ENCODE assay signal across 9 mouse cellular contexts in the genomic region with DNA sequence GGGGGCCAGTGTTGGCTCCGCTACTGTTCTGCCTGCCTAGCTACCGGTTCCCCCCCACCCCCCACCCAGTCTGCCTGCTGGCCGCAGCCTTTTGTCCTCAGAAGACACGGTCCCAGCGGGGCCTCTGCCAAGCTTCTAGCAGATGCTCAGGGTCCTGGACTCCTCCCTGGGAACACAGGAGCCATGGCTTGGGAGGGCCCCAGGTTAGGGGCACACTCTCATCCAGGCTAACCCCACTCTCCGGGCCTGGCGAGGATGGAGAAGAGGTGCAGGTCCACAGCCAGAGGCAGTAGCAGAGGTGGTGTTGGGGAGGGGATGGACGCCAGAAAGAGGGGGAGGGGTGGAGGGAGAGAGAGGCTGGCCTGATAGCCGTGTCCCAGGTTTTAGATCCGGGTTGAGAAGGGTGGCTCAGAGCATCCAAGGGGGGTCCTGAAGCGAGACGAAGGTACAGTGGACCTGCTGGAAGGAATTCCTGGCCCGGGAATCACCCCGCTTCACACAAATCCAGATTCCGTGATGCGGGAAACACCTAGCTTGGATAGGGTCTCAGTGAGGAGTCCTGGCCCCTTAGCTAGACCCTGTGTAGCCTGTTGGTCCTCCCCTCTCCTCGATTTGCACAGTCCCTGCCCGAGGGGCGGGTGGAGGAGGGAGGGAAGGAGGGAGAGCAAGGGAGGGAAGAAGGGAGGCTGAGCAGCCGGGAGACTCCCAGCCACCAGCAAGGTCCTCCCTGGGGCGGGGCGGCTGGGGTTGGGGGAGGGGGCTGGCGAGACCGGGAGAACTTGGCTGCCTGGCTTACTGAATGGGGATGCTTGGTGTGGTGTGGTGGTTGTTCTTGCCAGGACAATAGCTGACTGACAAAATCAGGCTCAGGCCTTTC. TPM values are rescaled to one million over a fixed set of nuclear protein-coding genes. Genes with fewer than 3 reads are reported as not detected.
A peak's percentile ranks its signal among the peaks of the same experiment; 100 is the strongest.
DNase-seq lines count a peak whose midpoint lies in the region; ATAC-seq lines count a peak whose summit lies in the region.
"Had no signal": no experiment of that assay in that cellular context is flagged by ENCODE, and none has a peak within 500 bp of the region (broad histone marks: within the 10 kb centered on the region; RNA-seq: fewer than 3 reads in every experiment).

A gene (minus strand): TSS at position 308 of the 877 bp plus-strand sequence.

- ATAC-seq in intestine, embryonic 15.5 days, result peak; percentile 97
- peak; percentile 98 for ATAC-seq in midbrain, embryonic 12.5 days (ENCODE audit: low FRiP score, low read depth)
- peak; percentile 96 for ATAC-seq in stomach, embryonic 14.5 days (ENCODE audit: insufficient number of reproducible peaks, insufficient read depth, low FRiP score, low read depth)

- H3K4me1 ChIP-seq in intestine, embryonic 15.5 days (replicated peaks), result no peaks in the 10 kb centered on the region
- H3K4me1 ChIP-seq in midbrain, embryonic 12.5 days, result peaks cover 17% of the 10 kb centered on the region
- H3K4me1 ChIP-seq in stomach, embryonic 14.5 days (ENCODE audit: control insufficient read depth, insufficient read depth, low read length), result no peaks in the 10 kb centered on the region

- peak; percentile 47 for DNase-seq in adrenal gland, postnatal 10 days
- DNase-seq in embryo, embryonic 11.5 days (ENCODE audit: low read depth, low spot score), result peak; percentile 48
- DNase-seq in gastrocnemius, postnatal 36 days, result peak; percentile 25 to 33
- DNase-seq in left cerebral cortex, postnatal 25 days (ENCODE audit: low spot score in 2 of 2), result peak; percentile 49 to 75
- no peak for DNase-seq in thymus, postnatal 36 days

- no peaks in the 10 kb centered on the region for H3K36me3 ChIP-seq in intestine, embryonic 15.5 days
- H3K36me3 ChIP-seq in midbrain, embryonic 12.5 days, result no peaks in the 10 kb centered on the region
- no peaks in the 10 kb centered on the region for H3K36me3 ChIP-seq in stomach, embryonic 14.5 days (ENCODE audit: control insufficient read depth, insufficient read depth, low read length)

- 18% methylated on average over 22 of the region's 24 CpGs for WGBS in intestine, embryonic 15.5 days
- WGBS in midbrain, embryonic 12.5 days, result 20% methylated on average over 19 of the region's 24 CpGs
- WGBS in stomach, embryonic 14.5 days, result 24% methylated on average over 22 of the region's 24 CpGs

- peak within 1 kb of the TSS; percentile 45 for H3K9ac ChIP-seq in intestine, embryonic 15.5 days
- H3K9ac ChIP-seq in midbrain, embryonic 12.5 days (replicated peaks), result peak within 1 kb of the TSS; percentile 75
- peak within 1 kb of the TSS; percentile 40; the same call in 1 of the 2 replicates for H3K9ac ChIP-seq in stomach, embryonic 14.5 days (replicated peaks; ENCODE audit: low read depth, low read length)

- H3K27me3 ChIP-seq in intestine, embryonic 15.5 days (replicated peaks), result peaks cover 4% of the 10 kb centered on the region; the same call in 1 of the 2 replicates
- peaks cover 56% of the 10 kb centered on the region for H3K27me3 ChIP-seq in midbrain, embryonic 12.5 days
- 0 out of 2 replicates have a peak, but pooled peaks cover 2% of the 10 kb centered on the region for H3K27me3 ChIP-seq in stomach, embryonic 14.5 days (ENCODE audit: control insufficient read depth, insufficient read depth, low read length)

- no peaks in the 10 kb centered on the region for H3K9me3 ChIP-seq in intestine, embryonic 15.5 days
- no peaks in the 10 kb centered on the region for H3K9me3 ChIP-seq in midbrain, embryonic 12.5 days
- no peaks in the 10 kb centered on the region for H3K9me3 ChIP-seq in stomach, embryonic 14.5 days (ENCODE audit: control insufficient read depth, low read depth, low read length)

- H3K4me2 ChIP-seq in intestine, embryonic 15.5 days (replicated peaks), result peak within 1 kb of the TSS; percentile 60
- H3K4me2 ChIP-seq in midbrain, embryonic 12.5 days (replicated peaks), result peak within 1 kb of the TSS; percentile 61
- peak within 1 kb of the TSS; percentile 50 for H3K4me2 ChIP-seq in stomach, embryonic 14.5 days (replicated peaks; ENCODE audit: low read depth, low read length)

- no peak within 1 kb of the TSS for H3K27ac ChIP-seq in intestine, embryonic 15.5 days
- H3K27ac ChIP-seq in midbrain, embryonic 12.5 days (replicated peaks), result peak within 1 kb of the TSS; percentile 83
- H3K27ac ChIP-seq in stomach, embryonic 14.5 days (ENCODE audit: low read length), result no peak within 1 kb of the TSS; the same call in 1 of the 2 replicates

- intact Hi-C loops in gastrocnemius, postnatal 36 days (cut with DNase I), result no loop called here
- intact Hi-C loops in left cerebral cortex, postnatal 25 days (cut with DNase I), result no loop called here

- peak within 1 kb of the TSS; percentile 49 for H3K4me3 ChIP-seq in intestine, embryonic 15.5 days (replicated peaks)
- peak within 1 kb of the TSS; percentile 59 for H3K4me3 ChIP-seq in midbrain, embryonic 12.5 days
- H3K4me3 ChIP-seq in stomach, embryonic 14.5 days (ENCODE audit: low read depth, low read length), result peak within 1 kb of the TSS; percentile 48
- H3K4me3 ChIP-seq: erythroblast, embryonic 14.5 days had no signal

RNA-seq across cellular contexts. Expression of the gene that starts here (rescaled TPM):
- 1 to 10 TPM; 3.3 to 4.7 TPM for total RNA-seq in adrenal gland, postnatal 10 days (2021)
- under 1 TPM; 0.28 to 0.84 TPM for total RNA-seq in gastrocnemius, postnatal 36 days (2021)
- 2.1 TPM in 2 replicates for polyA plus RNA-seq in intestine, embryonic 15.5 days (2015; fragmentation: Nextera tagmentation; extraction: Ambion mirVana)
- 10 to 100 TPM; 17.5 to 19.9 TPM for total RNA-seq in left cerebral cortex, postnatal 25 days (2021)
- 8.6 and 9.5 TPM in 2 replicates for polyA plus RNA-seq in midbrain, embryonic 12.5 days (2016; fragmentation: Nextera tagmentation; extraction: Ambion mirVana)
- 4.4 and 5.6 TPM in 2 replicates for polyA plus RNA-seq in stomach, embryonic 14.5 days (2014; fragmentation: Nextera tagmentation; extraction: Ambion mirVana)
- polyA plus RNA-seq: erythroblast, embryonic 14.5 days had no signal

Comparison
In these comparisons a context has a peak if more than half of its experiments do, and no peak if none do; other contexts are left out.
1. Peak in DNase-seq in gastrocnemius, postnatal 36 days; RNA of the gene not detected or under 1 TPM.
2. DNase-seq: peak in adrenal gland, postnatal 10 days (single experiment), embryo, embryonic 11.5 days (single experiment) and left cerebral cortex, postnatal 25 days (2 of 2); none in thymus, postnatal 36 days (0 of 2).
3. Peak in every context shown above with its lines, with median percentiles within 50 percentile points of each other: ATAC-seq, H3K4me2 ChIP-seq, H3K4me3 ChIP-seq and H3K9ac ChIP-seq.